Mouse (Mus musculus): ENCODE results near the gene Slc34a1.
A peak's percentile ranks its signal among the peaks of the same experiment; 100 is the strongest.

Slc34a1 gene

GRCm38 (mm10) chr13:55398088-55398487 lies at the start of gene Slc34a1:
Gene Slc34a1 (plus strand): TSS chr13:55398187.
- DNase-seq (ENCODE audit: low read depth, low spot score), result no peak

GRCm38 (mm10) chr13:55361145-55361544 lies 36.8 kb upstream of the Slc34a1 start:
- DNase-seq (ENCODE audit: low read depth, low spot score), result no peak

- DNase-seq (ENCODE audit: low read depth, low spot score), result no peak
Measured at GRCm38 (mm10) chr13:55361974-55362452, 36.0 kb upstream of the Slc34a1 start.

DNA sequence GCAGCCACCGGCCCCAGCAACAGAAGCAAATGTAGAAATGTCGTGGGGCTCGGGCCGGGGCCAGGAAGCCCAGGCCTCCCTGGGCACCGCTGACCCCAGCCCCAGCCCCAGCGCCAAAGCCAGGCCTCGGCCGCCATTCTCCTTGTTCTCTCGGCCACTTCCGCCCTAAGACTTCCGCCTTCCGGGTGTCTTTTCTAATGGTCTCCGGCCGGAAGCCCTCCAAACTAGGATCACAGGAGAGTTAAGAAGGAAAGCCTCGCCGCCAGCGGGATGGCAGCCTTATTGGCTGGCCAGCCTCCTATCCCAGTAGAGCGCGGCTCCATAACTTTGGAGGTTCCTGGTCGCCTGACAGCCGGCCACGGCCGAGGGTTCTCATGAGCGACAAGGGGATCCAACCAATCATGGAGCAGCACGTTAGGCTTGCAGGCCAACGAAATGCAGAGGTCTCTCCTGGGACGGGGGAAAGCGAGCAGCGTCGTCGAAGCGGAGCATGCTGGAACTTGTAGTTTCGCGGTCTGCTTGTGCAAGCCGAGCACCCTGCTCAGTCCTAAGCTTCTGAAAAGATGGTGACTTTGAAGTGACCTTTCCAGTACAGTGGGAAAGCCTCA lies 35.4 kb upstream of the Slc34a1 start, which contains the start of gene Lman2:
Gene Lman2, minus strand, starts transcription at position 331 of the 608 bp plus-strand sequence.
- DNase-seq (ENCODE audit: low read depth, low spot score), result peak; percentile 93

GRCm38 (mm10) chr13:55368401-55368800 lies 29.6 kb upstream of the Slc34a1 start:
- DNase-seq (ENCODE audit: low read depth, low spot score), result no peak

DNA sequence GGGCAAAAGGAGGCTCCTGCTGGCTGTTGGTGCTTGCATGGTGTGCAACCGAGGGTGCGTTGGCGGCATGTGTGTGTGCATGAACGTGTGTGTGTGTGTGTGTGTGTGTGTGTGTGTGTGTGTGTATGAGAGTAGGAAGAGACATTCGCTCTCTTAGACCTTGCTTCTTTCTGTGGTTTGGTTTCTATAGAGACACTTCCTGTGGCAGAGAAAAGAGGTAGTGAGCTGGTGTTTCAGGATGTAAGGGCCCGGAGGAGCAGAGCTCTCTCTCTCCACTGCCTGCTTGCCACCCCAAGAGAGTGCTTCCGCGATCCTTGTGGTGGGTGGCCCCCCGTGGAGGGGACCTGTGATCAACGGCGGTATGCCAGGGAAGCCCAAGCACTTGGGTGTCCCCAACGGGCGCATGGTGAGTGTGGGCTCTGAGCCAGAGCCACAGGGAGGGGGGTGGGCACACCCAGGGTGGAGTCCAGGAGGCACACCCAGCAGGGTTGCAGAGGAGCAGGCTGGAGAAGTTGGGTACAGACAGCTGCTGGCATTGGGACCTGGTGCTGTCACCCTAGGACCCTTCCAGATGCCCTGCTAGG lies 28.4 kb upstream of the Slc34a1 start, which contains the start of gene Rgs14:
Gene Rgs14, plus strand, starts transcription at position 202 of the 584 bp plus-strand sequence.
- peak; percentile 34 for DNase-seq (ENCODE audit: low read depth, low spot score)

DNA sequence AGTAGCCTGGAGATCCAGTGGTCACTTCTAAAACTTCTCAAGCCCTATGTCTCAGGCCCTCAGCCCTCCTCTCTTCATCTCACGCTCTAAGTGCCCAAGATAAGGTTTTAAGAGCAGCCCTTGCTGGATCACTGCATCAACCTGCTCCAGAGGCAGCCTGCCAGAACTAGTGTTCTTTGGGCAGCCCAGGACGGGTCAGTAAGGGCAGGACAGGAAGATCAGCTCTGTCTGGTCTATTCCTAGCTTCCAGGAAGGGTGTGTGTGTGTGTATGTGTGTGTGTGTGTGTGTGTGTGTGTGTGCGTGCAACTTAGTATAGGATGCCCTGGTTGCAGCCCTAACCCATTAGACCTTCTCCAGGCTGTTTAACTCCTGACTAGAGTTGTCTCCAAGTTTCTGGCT lies 27.8 kb upstream of the Slc34a1 start:
- DNase-seq (ENCODE audit: low read depth, low spot score), result no peak

DNA sequence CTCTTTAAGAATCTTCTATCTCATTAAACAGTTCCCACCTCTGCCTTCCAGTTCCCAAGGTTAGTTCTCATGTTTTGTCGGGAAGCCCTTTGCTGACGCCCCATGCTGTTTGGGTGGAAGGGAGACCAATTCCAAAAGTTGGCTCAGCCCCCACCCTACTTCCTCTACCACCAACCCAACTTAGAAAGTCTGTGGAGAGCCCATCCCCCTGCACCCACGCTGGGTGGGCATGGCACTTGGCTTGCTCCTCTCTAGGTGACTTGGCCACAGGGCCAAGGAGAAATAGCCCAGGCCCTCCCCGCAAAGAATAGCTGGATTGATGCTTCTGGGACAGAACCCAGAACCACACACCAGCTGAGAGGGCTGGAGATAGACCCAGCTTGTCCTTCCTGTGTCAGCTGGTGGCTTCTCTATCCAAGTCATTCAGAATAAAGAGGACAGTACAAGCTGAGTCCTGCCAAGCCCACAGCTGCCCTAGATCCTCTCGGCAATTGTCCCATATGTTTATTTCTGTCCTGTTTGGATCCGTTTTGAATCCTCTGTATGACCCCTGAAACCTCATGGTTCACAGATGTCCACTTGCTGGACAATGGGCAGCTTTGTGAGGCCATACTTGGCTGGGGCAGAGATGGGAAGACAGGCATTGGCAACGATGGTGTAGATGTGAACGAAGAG lies 26.8 kb upstream of the Slc34a1 start:
- no peak for DNase-seq (ENCODE audit: low read depth, low spot score)

DNA sequence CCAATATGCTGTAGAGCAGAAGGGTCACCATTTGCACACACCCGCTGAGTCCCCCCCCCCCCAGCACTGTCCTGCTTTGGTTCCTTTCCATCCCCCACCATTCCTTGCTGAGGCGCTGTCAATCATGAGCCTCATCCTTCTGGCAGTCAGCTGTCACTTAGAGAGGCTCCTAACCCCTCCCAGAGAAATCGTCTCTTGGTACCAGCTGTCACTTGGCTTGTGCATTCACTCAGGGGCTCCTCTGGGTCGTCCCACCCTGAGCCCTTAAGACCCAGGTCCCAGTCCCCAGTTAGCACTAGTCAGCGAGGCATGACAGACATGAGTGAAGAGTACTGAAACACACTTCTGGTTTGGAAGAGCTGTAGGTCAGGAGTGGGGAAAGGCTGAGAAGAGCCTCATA lies 26.2 kb upstream of the Slc34a1 start:
- no peak for DNase-seq (ENCODE audit: low read depth, low spot score)

- no peak for DNase-seq (ENCODE audit: low read depth, low spot score)
Measured at GRCm38 (mm10) chr13:55374206-55374924, 23.6 kb upstream of the Slc34a1 start.

- no peak for DNase-seq (ENCODE audit: low read depth, low spot score)
Measured at GRCm38 (mm10) chr13:55375877-55376276, 22.1 kb upstream of the Slc34a1 start.

DNA sequence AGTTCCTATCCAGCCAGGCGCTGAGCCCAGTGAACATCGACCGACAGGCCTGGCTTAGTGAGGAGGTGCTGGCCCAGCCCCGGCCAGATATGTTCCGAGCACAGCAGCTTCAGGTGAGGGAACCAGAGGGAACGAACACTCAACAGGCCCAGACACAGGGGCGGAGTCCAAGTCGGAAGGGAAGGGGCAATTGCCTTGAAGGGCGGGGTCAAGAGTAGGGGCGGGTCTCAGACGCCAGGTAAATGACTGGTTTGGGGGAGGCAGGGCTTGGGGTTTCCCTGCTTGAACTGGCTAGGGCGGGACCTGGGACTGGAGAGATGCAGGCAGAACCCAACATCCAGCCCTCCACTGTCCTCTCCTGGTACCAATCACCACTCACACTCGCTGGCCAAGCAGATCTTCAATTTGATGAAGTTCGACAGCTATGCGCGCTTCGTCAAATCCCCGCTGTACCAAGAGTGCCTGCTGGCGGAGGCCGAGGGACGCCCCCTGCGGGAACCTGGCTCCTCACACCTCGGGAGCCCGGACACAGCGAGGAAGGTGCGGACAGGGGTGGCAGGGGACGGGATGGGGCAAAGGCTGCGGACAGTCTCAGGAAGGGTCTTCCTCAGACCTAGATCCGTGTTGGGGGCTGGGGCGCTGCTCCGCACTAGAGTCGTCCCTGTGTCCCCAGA lies 18.9 kb upstream of the Slc34a1 start:
- DNase-seq (ENCODE audit: low read depth, low spot score), result no peak

- no peak for DNase-seq (ENCODE audit: low read depth, low spot score)
Measured at GRCm38 (mm10) chr13:55381790-55382189, 16.2 kb upstream of the Slc34a1 start.

- DNase-seq (ENCODE audit: low read depth, low spot score), result no peak
Measured at GRCm38 (mm10) chr13:55390644-55391043, 7.3 kb upstream of the Slc34a1 start.

GRCm38 (mm10) chr13:55391626-55392029 lies 6.4 kb upstream of the Slc34a1 start:
- DNase-seq (ENCODE audit: low read depth, low spot score), result no peak

DNA sequence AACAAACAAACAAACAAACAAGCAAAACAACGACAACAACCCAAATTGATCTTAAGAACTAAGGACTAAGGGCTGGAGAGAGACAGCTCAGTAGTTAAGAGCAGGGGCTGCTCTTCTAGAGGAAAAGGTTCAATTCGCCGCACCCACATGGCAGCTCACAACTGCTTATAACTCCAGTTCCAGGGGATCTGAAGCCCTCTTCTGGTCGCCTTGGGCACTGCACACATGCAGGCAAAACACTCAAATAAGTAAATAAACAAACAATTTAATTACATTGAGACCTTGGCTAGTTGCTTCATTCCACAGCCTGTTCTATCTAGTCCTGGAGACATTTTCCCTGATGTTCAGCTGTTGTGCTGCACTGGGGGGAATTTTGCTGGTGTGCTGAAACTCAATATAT lies 5.1 kb upstream of the Slc34a1 start:
- peak; percentile 19 for DNase-seq (ENCODE audit: low read depth, low spot score)

DNA sequence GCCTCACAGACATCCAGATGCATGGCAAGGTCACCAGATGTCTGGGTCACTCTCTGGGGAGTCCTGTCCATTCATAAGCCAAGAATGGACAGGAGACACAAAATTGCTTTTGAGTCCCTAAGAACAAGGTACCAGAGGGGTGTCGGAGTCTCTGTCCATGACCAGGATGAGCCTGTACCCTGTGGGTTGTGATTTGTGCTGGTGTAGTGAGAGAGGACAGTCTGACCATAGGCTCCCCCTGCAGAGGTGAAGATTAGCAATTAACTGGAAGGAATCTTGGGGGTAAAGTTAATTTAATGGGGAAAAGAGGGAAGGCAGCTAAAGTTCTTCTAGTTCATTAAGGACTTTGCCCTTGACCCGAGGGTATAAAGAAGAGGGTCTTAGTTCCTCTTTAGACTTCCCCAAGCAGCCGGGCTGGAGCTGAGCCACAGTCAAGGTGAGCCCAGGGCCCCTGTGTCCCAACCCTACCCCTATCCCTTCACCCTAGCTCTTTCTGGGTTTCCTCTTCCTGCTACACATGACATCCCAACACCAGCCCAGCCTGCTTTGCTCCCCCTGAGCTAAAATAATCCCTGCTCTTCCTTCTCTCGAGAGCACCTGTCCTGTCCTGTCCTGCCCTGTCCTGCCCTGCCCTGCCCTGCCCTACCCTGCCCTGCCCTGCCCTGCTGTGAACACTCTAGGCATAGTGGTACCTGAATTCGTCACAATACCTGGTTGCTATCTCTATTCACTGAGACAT lies 1.5 kb downstream of the Slc34a1 start:
- DNase-seq (ENCODE audit: low read depth, low spot score), result no peak

DNA sequence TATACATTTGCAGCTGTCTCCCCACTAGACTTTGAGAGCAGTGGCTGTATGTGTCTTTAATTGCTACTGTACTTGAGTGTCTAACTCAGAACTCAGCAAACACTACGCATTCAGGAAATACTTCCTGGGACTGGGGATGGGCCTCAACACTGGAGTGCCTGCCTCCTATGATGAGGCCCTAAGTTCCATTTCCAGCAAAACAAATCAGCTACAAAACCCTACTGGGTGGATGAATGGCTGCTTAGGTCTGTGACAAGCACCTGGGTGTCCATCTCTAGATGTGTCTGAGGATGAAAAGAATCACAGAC lies 2.0 kb downstream of the Slc34a1 start:
- DNase-seq (ENCODE audit: low read depth, low spot score), result no peak

DNA sequence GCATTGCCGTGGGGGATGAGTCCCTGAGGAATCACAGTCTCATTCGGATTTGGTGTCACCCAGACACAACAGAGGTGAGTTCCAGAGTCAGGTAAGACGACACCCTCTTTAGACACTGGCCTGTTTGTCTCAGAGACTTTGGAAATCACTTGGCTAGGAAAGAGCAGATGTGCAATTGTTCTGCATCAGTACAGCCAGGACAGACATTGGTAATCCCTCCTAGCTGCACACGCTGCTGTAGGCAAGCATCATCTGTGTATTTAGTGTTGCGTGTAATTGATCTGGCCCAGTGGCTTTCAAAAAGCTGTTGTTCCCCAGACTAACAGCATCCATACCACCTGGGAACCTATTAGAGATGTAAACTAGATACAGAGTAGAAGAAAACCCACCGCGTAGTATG lies 5.3 kb downstream of the Slc34a1 start:
- DNase-seq (ENCODE audit: low read depth, low spot score), result no peak

- no peak for DNase-seq (ENCODE audit: low read depth, low spot score)
Measured at GRCm38 (mm10) chr13:55403935-55404852, 6.2 kb downstream of the Slc34a1 start.

All from c-Kit-negative CD71-positive TER-119-positive erythroid progenitor cells, embryonic 14.5 days (primary cell).